Mouse (Mus musculus) cerebellum, postnatal 25 days (tissue): ENCODE results near the gene Rasgrp3.
"Not testable (repeated sequence)": the region's sequence is repeated elsewhere in the genome, so short reads cannot be mapped to it uniquely, and the experiment has no call there.

Experiments
- DNase-seq, 2 experiments: peaks; one replicate each; pipeline ENCODE4 v3.0.0; 2021; ENCODE audit warnings: mixed read lengths in 2 of 2

Rasgrp3 gene

GRCm38 (mm10) chr17:75435599-75435998 is at the start of gene Rasgrp3:
TSS of gene Rasgrp3 (plus strand) at chr17:75435896.
- DNase-seq: no peak

GRCm38 (mm10) chr17:75388402-75388801 is 47.3 kb upstream of the Rasgrp3 start:
- no peak for DNase-seq

- no peak for DNase-seq
Observed at GRCm38 (mm10) chr17:75390142-75390541, 45.6 kb upstream of the Rasgrp3 start.

GRCm38 (mm10) chr17:75391429-75392192 is 44.1 kb upstream of the Rasgrp3 start:
- no peak for DNase-seq

GRCm38 (mm10) chr17:75406405-75406804 is 29.3 kb upstream of the Rasgrp3 start:
- peak in 1 of 2 experiments; percentile 9 for DNase-seq

- no peak for DNase-seq
Observed at GRCm38 (mm10) chr17:75416861-75417260, 18.8 kb upstream of the Rasgrp3 start.

GRCm38 (mm10) chr17:75434152-75434551 is 1.5 kb upstream of the Rasgrp3 start:
- no peak for DNase-seq

- no peak for DNase-seq
Observed at GRCm38 (mm10) chr17:75434871-75435270, 825 bp upstream of the Rasgrp3 start.

- no peak for DNase-seq
Observed at GRCm38 (mm10) chr17:75436095-75436494, 399 bp downstream of the Rasgrp3 start.

GRCm38 (mm10) chr17:75436819-75437218 is 1.1 kb downstream of the Rasgrp3 start:
- DNase-seq: no peak

- no peak for DNase-seq
Observed at GRCm38 (mm10) chr17:75437239-75437750, 1.6 kb downstream of the Rasgrp3 start.

- no peak for DNase-seq
Observed at GRCm38 (mm10) chr17:75438162-75438561, 2.5 kb downstream of the Rasgrp3 start.

- DNase-seq: no peak
Observed at GRCm38 (mm10) chr17:75439062-75439461, 3.4 kb downstream of the Rasgrp3 start.

- no peak for DNase-seq
Observed at GRCm38 (mm10) chr17:75440619-75441018, 4.9 kb downstream of the Rasgrp3 start.

- DNase-seq: no peak
Observed at GRCm38 (mm10) chr17:75441260-75441830, 5.6 kb downstream of the Rasgrp3 start.

- no peak for DNase-seq
Observed at GRCm38 (mm10) chr17:75442352-75442751, 6.7 kb downstream of the Rasgrp3 start.

GRCm38 (mm10) chr17:75443064-75443621 is 7.4 kb downstream of the Rasgrp3 start:
- peak; percentile 22 to 31 for DNase-seq

GRCm38 (mm10) chr17:75448257-75448656 is 12.6 kb downstream of the Rasgrp3 start:
- DNase-seq: no peak

- no peak for DNase-seq
Observed at GRCm38 (mm10) chr17:75449022-75449421, 13.3 kb downstream of the Rasgrp3 start.

- DNase-seq: no peak
Observed at GRCm38 (mm10) chr17:75452313-75452712, 16.6 kb downstream of the Rasgrp3 start.

- DNase-seq: no peak
Observed at GRCm38 (mm10) chr17:75453639-75454038, 17.9 kb downstream of the Rasgrp3 start.

- DNase-seq: not testable (repeated sequence)
Observed at GRCm38 (mm10) chr17:75456096-75456495, 20.4 kb downstream of the Rasgrp3 start.

- no peak for DNase-seq
Observed at GRCm38 (mm10) chr17:75460621-75461020, 24.9 kb downstream of the Rasgrp3 start.

GRCm38 (mm10) chr17:75461771-75462170 is 26.1 kb downstream of the Rasgrp3 start:
- no peak for DNase-seq
